ENCODE assay signal across 11 mouse cellular contexts in the genomic region with DNA sequence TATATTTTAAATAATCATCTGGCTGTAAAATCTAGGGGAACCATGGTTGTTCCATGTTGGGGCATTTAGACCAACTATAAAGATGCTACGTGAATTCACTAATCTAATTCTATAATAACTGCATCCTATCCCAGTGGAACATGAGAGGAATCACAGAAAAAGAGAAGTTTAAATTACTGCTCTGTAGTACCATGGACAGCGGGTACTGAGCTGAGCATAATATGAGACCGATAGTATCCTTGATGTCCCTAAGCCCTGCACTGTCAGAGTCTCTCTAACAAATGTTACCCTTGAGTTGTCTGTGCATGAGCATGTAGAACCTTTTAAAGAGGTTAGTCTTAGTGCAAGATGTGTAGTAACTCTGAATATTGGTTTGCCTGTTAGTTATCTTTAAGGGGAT.
"Had no signal": no experiment of that assay in that cellular context is flagged by ENCODE, and none has a peak within 500 bp of the region (broad histone marks: within the 10 kb centered on the region; RNA-seq: fewer than 3 reads in every experiment).

No protein-coding gene starts in this region.

- DNase-seq: kidney, adult 2 months; kidney, postnatal 36 days; left cerebral cortex, postnatal 4 days; liver, embryonic 13.5 days; liver, postnatal 0 days; lung, postnatal 14 days; retina, postnatal 1 day; right cerebral cortex, postnatal 4 days; spleen, adult 18-20 months; thymus, adult 18-20 months; thymus, postnatal 14 days had no signal
